Mouse (Mus musculus) intestine, embryonic 16.5 days (tissue): Measurements from ENCODE around the gene Gm45234. TPM values are rescaled to one million over a fixed set of nuclear protein-coding genes. Genes with fewer than 3 reads are reported as not detected.

Experiments
- ATAC-seq: fragments of 200-750 bp; cut with Nextera tagmentation; 2 replicates; pipeline ENCODE4 v1.8.0; 2017; ENCODE audit warnings: moderate TSS enrichment, moderate library complexity
- H3K27ac ChIP-seq: fragments of 300-500 bp; sonication (generic); 2 replicates; pipeline ENCODE4 v1.5.1; 2014; ENCODE audit warnings: mild to moderate bottlenecking, low read length
- H3K27me3 ChIP-seq: fragments of 300-500 bp; sonication (generic); replicated peaks from 2 replicates; pipeline ENCODE4 v1.6.1; 2014; ENCODE audit warnings: low read length, control low read depth, mixed read lengths; ENCODE audit not compliant: control insufficient read depth, insufficient read depth
- H3K36me3 ChIP-seq: fragments of 300-500 bp; sonication (generic); 2 replicates; pipeline ENCODE4 v1.6.1; 2014; ENCODE audit warnings: low read length, control low read depth; ENCODE audit not compliant: control insufficient read depth, insufficient read depth
- H3K4me1 ChIP-seq: fragments of 300-500 bp; sonication (generic); 2 replicates; pipeline ENCODE4 v1.6.1; 2014; ENCODE audit warnings: low read length, control low read depth, mixed read lengths; ENCODE audit not compliant: control insufficient read depth, insufficient read depth
- H3K4me2 ChIP-seq: fragments of 300-500 bp; sonication (generic); 2 replicates; pipeline ENCODE4 v1.6.1; 2014; ENCODE audit warnings: low read depth, low read length, control low read depth
- H3K4me3 ChIP-seq: fragments of 300-500 bp; sonication (generic); 2 replicates; pipeline ENCODE4 v1.5.1; 2014; ENCODE audit warnings: mild to moderate bottlenecking, low read length
- H3K9ac ChIP-seq: fragments of 300-500 bp; sonication (generic); 2 replicates; pipeline ENCODE4 v1.6.1; 2014; ENCODE audit warnings: low read depth, low read length
- H3K9me3 ChIP-seq: fragments of 300-500 bp; sonication (generic); 2 replicates; pipeline ENCODE4 v1.6.1; 2016; ENCODE audit warnings: low read length, control low read depth; ENCODE audit not compliant: control insufficient read depth
- WGBS: fragments of 180-500 bp; shearing (Covaris S2); extraction: QIAGEN DNeasy Blood & Tissue Kit; methylation state at CpG from one replicate; pipeline ENCODE4 v1.1.7; 2014; 5-methylcytosine and 5-hydroxymethylcytosine counted together
- polyA plus RNA-seq: library from polyadenylated mRNA; unstranded; fragments of >200 nt; fragmentation: Nextera tagmentation; extraction: Ambion mirVana; gene quantifications from 2 replicates; pipeline ENCODE4 v1.2.1, GENCODE M21; 2015

The Gm45234 gene
- polyA plus RNA-seq, 1 experiment from 2014 or later = not detected

DNA sequence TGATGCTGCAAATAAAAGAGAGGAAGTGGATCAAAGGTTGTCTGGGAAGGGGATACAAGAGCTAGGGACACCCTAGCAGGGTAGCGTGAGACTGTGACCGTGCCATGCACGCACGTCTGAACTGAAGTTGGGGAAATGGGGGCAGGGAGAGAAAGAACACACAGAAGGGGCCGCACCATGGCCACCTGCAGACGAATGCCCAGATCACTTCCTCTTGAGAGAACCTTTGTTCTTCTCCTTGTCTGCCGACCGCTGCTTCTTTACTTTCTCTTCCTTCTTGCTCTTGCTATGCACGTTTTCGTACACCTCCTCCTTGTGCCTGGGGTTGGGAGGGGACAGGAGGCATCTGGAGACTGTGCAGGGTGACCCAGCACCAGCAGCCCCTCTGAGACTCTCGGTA is 34.9 kb downstream of the Gm45234 start:
- peak overlapping the region; percentile 80 for H3K9ac ChIP-seq
- WGBS = 57% methylated on average over 11 of the region's 11 CpGs
- peak overlapping the region; percentile 49 for H3K4me2 ChIP-seq
- no peaks in the 10 kb centered on the region for H3K9me3 ChIP-seq
- H3K27ac ChIP-seq = peak overlapping the region; percentile 93
- no peaks in the 10 kb centered on the region for H3K27me3 ChIP-seq
- H3K36me3 ChIP-seq = no peaks in the 10 kb centered on the region
- 0 out of 2 replicates have a peak, but pooled peaks cover 3% of the 10 kb centered on the region for H3K4me1 ChIP-seq
- H3K4me3 ChIP-seq = peak overlapping the region; percentile 59
- ATAC-seq = 0 out of 2 replicates have a peak, but pooled peaks have one; percentile 10

DNA sequence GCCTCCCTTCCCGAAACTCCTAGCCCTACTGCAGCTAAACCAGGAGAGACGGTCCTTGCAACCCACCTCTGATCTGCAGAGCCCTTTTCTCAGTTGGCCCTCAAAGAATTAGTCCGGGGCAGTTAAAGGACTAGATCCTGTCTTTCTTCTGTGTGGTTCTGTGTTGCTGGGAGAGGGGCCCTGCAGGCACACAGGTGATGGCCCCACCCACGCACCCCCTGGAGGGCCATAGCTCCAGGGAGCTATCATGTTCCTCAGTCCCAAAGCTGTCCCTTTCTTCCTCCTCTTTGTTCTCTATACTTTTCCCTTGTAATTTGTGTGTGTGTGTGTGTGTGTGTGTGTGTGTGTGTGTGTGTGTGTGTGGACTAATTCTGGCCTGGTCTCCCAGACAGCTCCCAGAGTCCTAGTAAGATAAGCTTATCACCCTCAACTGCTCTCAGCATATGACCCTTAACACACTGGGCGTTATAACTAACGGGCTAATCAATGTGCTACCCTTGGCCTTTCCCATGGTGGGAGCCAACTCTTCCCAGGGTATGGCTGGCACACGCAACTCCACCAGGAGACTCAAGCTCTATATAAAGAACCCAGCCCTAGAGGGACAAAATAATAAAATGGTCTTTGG is 36.4 kb downstream of the Gm45234 start:
- Histone ChIP-seq H3K4me2 (peak overlapping the region; percentile 49), H3K36me3 (peaks cover 7% of the 10 kb centered on the region), H3K9me3 (no peaks in the 10 kb centered on the region), H3K4me1 (peaks cover 6% of the 10 kb centered on the region; the same call in 1 of the 2 replicates), H3K9ac (peak overlapping the region; percentile 80), H3K4me3 (peak overlapping the region; percentile 59), H3K27me3 (no peaks in the 10 kb centered on the region), H3K27ac (peak overlapping the region; percentile 93)
- ATAC-seq = peak; percentile 55
- 51% methylated on average over 7 of the region's 7 CpGs for WGBS

DNA sequence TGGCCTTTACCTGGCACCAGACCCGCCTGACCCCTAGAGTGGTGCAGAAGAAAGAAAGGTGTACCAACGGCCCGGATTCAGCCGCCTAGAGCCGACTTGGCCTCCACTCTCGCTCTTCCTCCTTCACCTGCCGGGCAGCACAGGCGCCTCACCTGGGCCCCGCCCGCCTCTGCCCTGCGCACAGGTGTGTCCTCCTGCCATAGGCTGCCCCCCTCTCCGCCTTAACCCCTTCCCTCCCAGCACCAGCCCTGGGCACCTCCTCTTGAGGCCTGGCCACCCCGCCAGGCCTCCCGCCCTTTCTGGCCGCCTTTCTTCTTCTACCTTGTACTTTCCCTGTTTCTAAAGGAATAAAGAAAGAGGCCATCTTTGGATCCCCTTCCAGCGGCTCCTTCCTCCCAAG is 37.1 kb downstream of the Gm45234 start:
- H3K9ac ChIP-seq = peak overlapping the region; percentile 80
- H3K27me3 ChIP-seq = no peaks in the 10 kb centered on the region
- H3K27ac ChIP-seq = peak overlapping the region; percentile 93
- peaks cover 10% of the 10 kb centered on the region for H3K4me1 ChIP-seq
- peak; percentile 82 for ATAC-seq
- H3K4me2 ChIP-seq = peak overlapping the region; percentile 49
- WGBS = 43% methylated on average over 16 of the region's 16 CpGs
- peak overlapping the region; percentile 59 for H3K4me3 ChIP-seq
- H3K9me3 ChIP-seq = no peaks in the 10 kb centered on the region
- peaks cover 7% of the 10 kb centered on the region for H3K36me3 ChIP-seq

DNA sequence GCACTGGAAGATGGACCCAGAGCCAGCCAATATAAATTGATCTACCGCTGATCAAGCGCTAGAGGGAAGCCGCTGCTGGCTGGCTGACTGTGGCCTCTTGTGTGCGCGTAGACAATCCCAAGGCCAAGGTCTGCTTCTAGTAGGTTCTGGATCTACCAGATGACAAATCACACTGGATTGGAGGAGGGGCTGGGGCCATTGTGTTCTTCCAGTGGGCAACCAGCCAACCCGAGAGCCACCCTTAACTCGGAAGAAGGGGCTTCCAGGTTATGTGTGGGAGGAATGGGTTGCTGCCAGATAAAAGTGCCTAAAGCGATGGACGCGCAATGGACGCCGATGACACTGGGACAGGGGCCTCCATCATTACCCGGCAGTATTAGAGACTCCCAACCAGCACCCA is 37.9 kb downstream of the Gm45234 start:
- H3K4me2 ChIP-seq = peak overlapping the region; percentile 41
- WGBS = 49% methylated on average over 13 of the region's 13 CpGs
- no peaks in the 10 kb centered on the region for H3K9me3 ChIP-seq
- peak overlapping the region; percentile 80 for H3K9ac ChIP-seq
- peaks cover 14% of the 10 kb centered on the region for H3K4me1 ChIP-seq
- no peaks in the 10 kb centered on the region for H3K27me3 ChIP-seq
- ATAC-seq = no peak
- H3K4me3 ChIP-seq = peak overlapping the region; percentile 59
- peaks cover 7% of the 10 kb centered on the region for H3K36me3 ChIP-seq
- H3K27ac ChIP-seq = peak overlapping the region; percentile 93

DNA sequence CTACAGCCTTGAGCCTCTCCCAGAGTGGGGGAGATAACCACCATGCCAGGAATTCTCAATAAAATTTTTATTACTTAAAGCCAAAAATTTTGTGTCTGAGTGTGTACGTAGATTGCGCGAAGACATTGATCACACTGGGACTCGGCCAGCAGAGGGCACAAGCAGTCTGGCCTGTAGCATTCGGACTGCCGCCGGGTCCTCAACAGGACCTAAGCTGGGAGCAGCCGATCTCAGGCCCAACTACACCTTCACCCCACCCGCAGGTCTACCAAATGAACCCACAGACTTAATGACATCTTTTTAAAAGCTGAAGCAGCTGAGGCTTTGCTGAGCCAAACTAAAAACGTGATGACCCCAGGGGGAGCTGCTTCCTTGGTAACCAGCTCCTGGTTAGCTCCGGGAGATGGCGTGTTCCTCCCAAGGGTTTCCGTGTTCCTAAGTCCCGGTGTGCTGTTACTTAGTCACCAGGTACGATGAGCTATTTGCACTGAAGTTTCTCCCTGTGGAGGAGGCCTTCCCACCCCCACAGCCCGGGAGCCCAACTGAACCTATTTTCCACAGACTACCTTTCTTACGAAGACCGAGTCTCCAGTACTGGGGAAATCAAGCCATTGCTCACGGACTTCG is 38.8 kb downstream of the Gm45234 start:
- Histone ChIP-seq H3K27ac (peak overlapping the region; percentile 93), H3K4me3 (peak overlapping the region; percentile 59), H3K36me3 (peaks cover 7% of the 10 kb centered on the region), H3K9ac (peak overlapping the region; percentile 80), H3K4me2 (peak overlapping the region; percentile 41), H3K27me3 (no peaks in the 10 kb centered on the region), H3K4me1 (peaks cover 14% of the 10 kb centered on the region), H3K9me3 (no peaks in the 10 kb centered on the region)
- no peak for ATAC-seq
- 47% methylated on average over 20 of the region's 20 CpGs for WGBS

DNA sequence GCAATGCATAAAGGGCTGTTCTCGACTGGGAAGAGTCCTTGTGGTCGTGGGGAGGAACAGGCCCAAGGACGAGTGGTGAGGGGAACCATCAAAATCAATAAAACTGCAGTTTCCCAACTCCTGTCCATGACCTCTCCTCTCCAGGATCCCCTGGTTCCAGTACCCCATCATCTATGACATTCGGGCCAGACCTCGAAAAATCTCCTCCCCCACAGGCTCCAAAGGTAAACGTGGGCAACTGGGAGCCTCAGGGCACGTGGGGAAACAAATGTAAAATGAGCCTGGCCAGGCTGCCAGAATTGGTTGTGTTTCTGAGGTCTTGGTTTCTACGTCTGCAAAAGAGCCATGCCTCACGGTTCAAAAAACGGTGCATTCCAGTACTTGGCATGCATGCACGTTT is 42.9 kb downstream of the Gm45234 start:
- peak overlapping the region; percentile 96 for H3K9ac ChIP-seq
- H3K4me3 ChIP-seq = peak overlapping the region; percentile 95
- peaks cover 35% of the 10 kb centered on the region for H3K4me1 ChIP-seq
- peak overlapping the region; percentile 85 for H3K4me2 ChIP-seq
- WGBS = 13% methylated on average over 11 of the region's 11 CpGs
- H3K9me3 ChIP-seq = no peaks in the 10 kb centered on the region
- no peak for ATAC-seq
- peaks cover 8% of the 10 kb centered on the region for H3K36me3 ChIP-seq
- peak overlapping the region; percentile 84 for H3K27ac ChIP-seq
- no peaks in the 10 kb centered on the region for H3K27me3 ChIP-seq

DNA sequence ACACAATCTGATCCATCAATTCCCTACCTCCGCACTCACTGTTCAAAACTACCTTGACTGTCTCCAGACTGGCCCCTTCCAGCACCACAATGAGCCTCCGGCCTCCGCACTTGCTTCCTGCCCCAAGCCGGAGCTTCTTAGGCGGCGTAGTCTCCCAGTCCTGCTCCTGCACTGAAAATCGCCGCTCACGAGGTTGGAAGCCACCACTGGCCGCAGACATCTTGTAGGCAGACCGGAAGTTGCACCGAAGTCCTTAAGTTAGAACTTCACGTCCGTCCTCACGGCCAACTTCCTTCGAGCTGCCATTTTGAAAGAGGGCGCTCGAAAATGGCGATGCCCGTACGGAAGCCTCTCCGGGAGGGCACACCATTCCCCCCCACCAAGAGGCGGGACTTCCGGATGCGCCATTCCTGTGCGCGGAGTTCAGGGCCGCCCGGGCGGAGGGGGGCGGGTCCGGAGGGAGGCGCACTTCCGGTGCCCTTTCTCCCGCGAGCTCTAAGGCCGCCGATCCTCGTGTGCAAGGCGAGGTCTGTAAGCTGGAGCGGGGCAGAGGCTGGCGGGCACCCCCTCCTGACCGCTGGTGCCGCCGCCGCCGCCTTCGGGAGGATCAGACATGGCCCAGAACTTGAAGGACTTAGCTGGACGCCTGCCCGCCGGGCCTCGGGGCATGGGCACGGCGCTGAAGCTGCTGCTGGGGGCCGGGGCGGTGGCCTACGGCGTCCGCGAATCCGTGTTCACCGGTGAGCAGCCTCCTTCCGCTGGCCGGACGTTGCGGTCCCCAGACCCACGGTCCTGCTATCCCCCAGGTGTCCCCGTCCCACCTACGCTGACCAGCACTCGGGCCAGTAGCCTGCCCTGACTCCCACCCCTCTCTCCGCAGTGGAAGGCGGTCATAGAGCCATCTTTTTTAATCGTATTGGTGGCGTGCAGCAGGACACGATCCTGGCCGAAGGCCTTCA is 43.7 kb downstream of the Gm45234 start, which contains the start of the genes Emg1 and Phb2:
Gene Emg1, minus strand, starts transcription at position 355 of the 959 bp plus-strand sequence.
Gene Phb2, plus strand, starts transcription at position 513 of the 959 bp plus-strand sequence.
- peaks cover 9% of the 10 kb centered on the region for H3K36me3 ChIP-seq

DNA sequence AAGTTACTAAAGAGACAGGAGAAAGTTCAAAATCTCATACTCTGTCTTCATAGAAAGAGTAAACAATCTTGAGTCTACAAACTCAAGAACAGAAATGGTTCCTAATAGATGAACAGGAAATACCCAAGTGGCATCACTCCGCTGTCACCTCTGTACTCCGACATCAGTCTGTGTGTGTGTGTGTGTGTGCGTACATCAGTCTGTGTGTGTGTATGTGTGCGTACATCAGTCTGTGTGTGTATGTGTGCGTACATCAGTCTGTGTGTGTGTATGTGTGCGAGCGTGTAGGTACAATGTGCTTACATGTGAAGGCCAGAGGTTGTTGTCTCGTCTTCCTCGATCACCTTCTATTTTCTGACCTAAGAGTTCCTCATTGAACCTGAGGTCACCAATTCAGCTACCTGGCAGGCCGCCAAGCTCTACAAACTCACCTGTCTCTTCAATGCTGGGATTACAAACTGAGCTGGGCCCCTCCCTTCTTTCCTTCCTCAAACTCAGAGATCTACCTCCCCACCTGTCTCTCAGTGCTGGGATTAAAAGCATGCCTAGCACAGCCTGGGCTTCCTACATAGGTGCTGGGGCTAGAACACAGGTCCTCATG is 47.4 kb downstream of the Gm45234 start:
- Histone ChIP-seq H3K36me3 (peaks cover 11% of the 10 kb centered on the region), H3K4me2 (no peak overlapping the region), H3K4me1 (peaks cover 25% of the 10 kb centered on the region), H3K9me3 (no peaks in the 10 kb centered on the region), H3K4me3 (no peak overlapping the region), H3K9ac (no peak overlapping the region), H3K27ac (no peak overlapping the region; the same call in 1 of the 2 replicates), H3K27me3 (no peaks in the 10 kb centered on the region)
- 87% methylated on average over 10 of the region's 10 CpGs for WGBS
- no peak for ATAC-seq

More for the DNA sequence above, 43.7 kb downstream of the Gm45234 start, which contains the start of the genes Emg1 and Phb2:
- no peaks in the 10 kb centered on the region for H3K9me3 ChIP-seq
- H3K27me3 ChIP-seq = no peaks in the 10 kb centered on the region
- H3K9ac ChIP-seq = peak within 1 kb of the TSS; percentile 96
- H3K4me3 ChIP-seq = peak within 1 kb of the TSS; percentile 95
- under 1% methylated on average over 73 of the region's 76 CpGs for WGBS
- H3K4me1 ChIP-seq = peaks cover 35% of the 10 kb centered on the region
- peak within 1 kb of the TSS; percentile 85 for H3K4me2 ChIP-seq
- H3K27ac ChIP-seq = peak within 1 kb of the TSS; percentile 94
- peak; percentile 96 for ATAC-seq
